ENCODE assay signal across 13 mouse cellular contexts in the genomic region with DNA sequence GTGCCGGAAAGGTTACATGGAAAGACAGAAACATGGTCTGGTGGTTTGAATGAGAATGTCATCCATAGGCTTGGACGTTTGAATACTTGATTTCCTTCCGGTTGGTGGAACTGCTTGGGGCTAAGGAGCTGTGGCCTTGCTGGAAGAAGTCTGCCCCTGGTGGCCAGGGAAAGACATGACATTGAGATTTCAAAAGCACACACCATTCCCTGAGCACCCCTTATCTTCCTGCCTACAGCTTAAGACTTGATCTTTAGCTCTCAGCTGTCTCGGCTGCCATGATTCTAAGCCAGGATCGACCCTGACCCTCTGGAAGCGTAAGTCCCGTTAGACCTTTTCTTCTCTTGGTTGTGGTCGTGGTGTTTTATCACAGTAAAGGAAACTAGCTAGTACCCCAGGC.
DNase-seq lines count a peak whose midpoint lies in the region; ATAC-seq and TF ChIP-seq lines count a peak whose summit lies in the region.
"Had no signal": no experiment of that assay in that cellular context is flagged by ENCODE, and none has a peak within 500 bp of the region (broad histone marks: within the 10 kb centered on the region; RNA-seq: fewer than 3 reads in every experiment).

No protein-coding gene starts in this region.

- no peak for TF ChIP-seq EP300 in heart, postnatal 0 days (IDR thresholded peaks at IDR 0.05; ENCODE audit: low read depth)
- no peak for TF ChIP-seq EP300 in lung, postnatal 0 days (IDR thresholded peaks at IDR 0.05)
- TF ChIP-seq EP300 in MEL (IDR thresholded peaks at IDR 0.05; ENCODE audit: low read depth in 1 of 2, low read length in 2 of 2): no peak

- no peaks in the 10 kb centered on the region for H3K79me2 ChIP-seq in MEL (ENCODE audit: control insufficient read depth, insufficient read depth, low read length, poor library complexity)

- no peak for TF ChIP-seq POLR2A in MEL (IDR thresholded peaks at IDR 0.05; ENCODE audit: control insufficient read depth in 1 of 2, insufficient read depth in 1 of 2, low read depth in 1 of 2, low read length in 2 of 2, poor library complexity in 1 of 2)

- no peak overlapping the region for H3K4me2 ChIP-seq in heart, postnatal 0 days (ENCODE audit: low read depth, low read length)
- H3K4me2 ChIP-seq in lung, postnatal 0 days (replicated peaks; ENCODE audit: low read depth, low read length): no peak overlapping the region
- H3K4me2 ChIP-seq: heart, embryonic 11.5 days; limb, embryonic 15.5 days had no signal

- H3K27me3 ChIP-seq in heart, postnatal 0 days (ENCODE audit: control insufficient read depth, insufficient read depth, low read length): no peaks in the 10 kb centered on the region
- H3K27me3 ChIP-seq in lung, postnatal 0 days (replicated peaks; ENCODE audit: insufficient read depth, low read length): no peaks in the 10 kb centered on the region
- H3K27me3 ChIP-seq in MEL (ENCODE audit: control insufficient read depth in 1 of 2, insufficient read depth in 2 of 2, low read length in 2 of 2): no peaks in the 10 kb centered on the region
- no peaks in the 10 kb centered on the region for H3K27me3 ChIP-seq in splenic B cell, adult 2 months (ENCODE audit: control insufficient read depth, insufficient read depth, low read length, poor library complexity, severe bottlenecking)
- H3K27me3 ChIP-seq: limb, embryonic 15.5 days; megakaryocyte, embryonic 14.5 days had no signal

- no peak for ATAC-seq in heart, postnatal 0 days (ENCODE audit: insufficient read depth, low read depth)
- no peak for ATAC-seq in lung, postnatal 0 days
- no peak; the same call in 1 of the 2 replicates for ATAC-seq in granulocyte monocyte progenitor cell, adult 5-6 weeks (replicated peaks; ENCODE audit: poor library complexity, severe bottlenecking)

- TF ChIP-seq CTCF in heart, postnatal 0 days (IDR thresholded peaks at IDR 0.05; ENCODE audit: low read depth): peak; percentile 32; the same call in 1 of the 2 replicates
- peak; percentile 56 for TF ChIP-seq CTCF in lung, postnatal 0 days (IDR thresholded peaks at IDR 0.05)
- peak in 2 of 3 experiments; percentile 20 to 23; a peak in 3 of 6 replicates for TF ChIP-seq CTCF in MEL (IDR thresholded peaks at IDR 0.05 in 2 of 3, conservative IDR thresholded peaks at IDR 0.05 in 1 of 3; ENCODE audit: control insufficient read depth in 1 of 3, insufficient read depth in 1 of 3, low read depth in 2 of 3, low read length in 3 of 3, poor library complexity in 1 of 3, severe bottlenecking in 1 of 3)

- WGBS in heart, postnatal 0 days: 95% methylated on average over 8 of the region's 8 CpGs
- 97% methylated on average over 8 of the region's 8 CpGs for WGBS in lung, postnatal 0 days

- H3K27ac ChIP-seq in heart, postnatal 0 days (ENCODE audit: low read depth): no peak overlapping the region
- no peak overlapping the region for H3K27ac ChIP-seq in lung, postnatal 0 days (ENCODE audit: low read length)
- H3K27ac ChIP-seq in MEL (ENCODE audit: control insufficient read depth, low read depth, low read length): no peak overlapping the region
- H3K27ac ChIP-seq: limb, embryonic 15.5 days had no signal

- H3K9me3 ChIP-seq in heart, postnatal 0 days (replicated peaks; ENCODE audit: control insufficient read depth, low read length): no peaks in the 10 kb centered on the region; the same call in 1 of the 2 replicates
- no peaks in the 10 kb centered on the region for H3K9me3 ChIP-seq in lung, postnatal 0 days (ENCODE audit: low read length)
- H3K9me3 ChIP-seq in MEL (replicated peaks; ENCODE audit: insufficient read depth, low read length): no peaks in the 10 kb centered on the region
- H3K9me3 ChIP-seq: hindbrain, embryonic 10.5 days; limb, embryonic 15.5 days had no signal

- peaks cover 18% of the 10 kb centered on the region; the same call in 1 of the 2 replicates for H3K4me1 ChIP-seq in heart, postnatal 0 days (ENCODE audit: control insufficient read depth, insufficient read depth)
- no peaks in the 10 kb centered on the region for H3K4me1 ChIP-seq in lung, postnatal 0 days (ENCODE audit: insufficient read depth, low read depth, low read length)
- no peaks in the 10 kb centered on the region for H3K4me1 ChIP-seq in MEL (ENCODE audit: control insufficient read depth in 1 of 2, insufficient read depth in 2 of 2, low read length in 2 of 2)
- H3K4me1 ChIP-seq: megakaryocyte, embryonic 14.5 days had no signal

- TF ChIP-seq RAD21 in MEL (IDR thresholded peaks at IDR 0.05; ENCODE audit: low read depth, low read length): no peak

- no peak for DNase-seq in heart, postnatal 0 days (ENCODE audit: low spot score)
- DNase-seq in heart, adult 9 months (ENCODE audit: low spot score in 2 of 2): no peak
- no peak for DNase-seq in lung, postnatal 0 days (ENCODE audit: low spot score)
- no peak for DNase-seq in lung, adult 18-20 months
- DNase-seq in MEL (ENCODE audit: low read depth, low spot score): peak; percentile 6
- peak; percentile 17 for DNase-seq in splenic B cell, adult 2 months (ENCODE audit: low read depth, low spot score)

- no peak overlapping the region for H3K9ac ChIP-seq in heart, postnatal 0 days (replicated peaks; ENCODE audit: low read depth, low read length)
- no peak overlapping the region for H3K9ac ChIP-seq in lung, postnatal 0 days (replicated peaks; ENCODE audit: low read depth)
- H3K9ac ChIP-seq in MEL (ENCODE audit: control insufficient read depth, low read depth, low read length, poor library complexity, severe bottlenecking): no peak overlapping the region
- H3K9ac ChIP-seq: limb, embryonic 15.5 days had no signal

- H3K36me3 ChIP-seq in heart, postnatal 0 days (replicated peaks; ENCODE audit: control insufficient read depth, insufficient read depth, low read length): peaks cover 46% of the 10 kb centered on the region
- H3K36me3 ChIP-seq in lung, postnatal 0 days (ENCODE audit: insufficient read depth, low read length): peaks cover 12% of the 10 kb centered on the region; the same call in 1 of the 2 replicates
- no peaks in the 10 kb centered on the region for H3K36me3 ChIP-seq in MEL (ENCODE audit: control insufficient read depth in 1 of 2, insufficient read depth in 2 of 2, low read length in 2 of 2)
- no peaks in the 10 kb centered on the region for H3K36me3 ChIP-seq in splenic B cell, adult 2 months (ENCODE audit: control insufficient read depth, insufficient read depth, low read length, poor library complexity, severe bottlenecking)
- H3K36me3 ChIP-seq: G1E; hindbrain, embryonic 10.5 days had no signal

- no peak overlapping the region for H3K4me3 ChIP-seq in heart, postnatal 0 days (ENCODE audit: low read depth, low read length)
- no peak overlapping the region for H3K4me3 ChIP-seq in lung, postnatal 0 days (ENCODE audit: low read depth, low read length)
- H3K4me3 ChIP-seq in MEL (ENCODE audit: control insufficient read depth in 1 of 2, insufficient read depth in 1 of 2, low read depth in 2 of 2, low read length in 2 of 2): no peak overlapping the region
- H3K4me3 ChIP-seq: hindbrain, embryonic 10.5 days; limb, embryonic 15.5 days; megakaryocyte, embryonic 14.5 days; myocyte had no signal

TF ChIP-seq in MEL, 35 proteins besides CTCF, POLR2A, EP300 and RAD21:
- TF ChIP-seq ETS1 (IDR thresholded peaks at IDR 0.05; ENCODE audit: low read depth, low read length): no peak
- no peak for TF ChIP-seq CHD2 (IDR thresholded peaks at IDR 0.05; ENCODE audit: low read length)

Comparison
In these comparisons a context has a peak if more than half of its experiments do, and no peak if none do; other contexts are left out.
1. DNase-seq: peak in MEL (single experiment) and splenic B cell, adult 2 months (single experiment); none in heart, postnatal 0 days (single experiment), heart, adult 9 months (0 of 2), lung, postnatal 0 days (single experiment) and lung, adult 18-20 months (0 of 2).
2. Peak in every context shown above with its lines, with median percentiles within 50 percentile points of each other: CTCF ChIP-seq.